Mouse (Mus musculus): ENCODE measurements around the gene D10Wsu102e. TPM values are rescaled to one million over a fixed set of nuclear protein-coding genes. Genes with fewer than 3 reads are reported as not detected.

D10Wsu102e gene
- total RNA-seq, 4 experiments from 2014 or later: 2.8 to 4.0 (median 3.4) TPM

- peak; percentile 15 to 43 for DNase-seq (ENCODE audit: low spot score in 2 of 2)
Observed at GRCm38 (mm10) chr10:83533910-83534283, 173.9 kb downstream of the D10Wsu102e start, which contains the start of gene Aldh1l2. TSS of gene Aldh1l2 (minus strand) at chr10:83534140.

- DNase-seq (ENCODE audit: low spot score in 2 of 2): no peak
Observed at GRCm38 (mm10) chr10:83536436-83536835, 176.4 kb downstream of the D10Wsu102e start.

Other genes starting within 250 kb of the D10Wsu102e start
- gene Slc41a2, start 22.3 kb upstream of the D10Wsu102e start, total RNA-seq (2022): 10 to 100 TPM; 21.8 to 28.7 (median 26.1) TPM
- gene Aldh1l2, start 173.9 kb downstream of the D10Wsu102e start, total RNA-seq (2022): 1 to 10 TPM; 1.5 to 3.6 (median 2.4) TPM
- 10 to 100 TPM; 22.1 to 26.6 (median 24.4) TPM for gene Washc4, start 183.5 kb downstream of the D10Wsu102e start, total RNA-seq (2022)